Mouse (Mus musculus): ENCODE measurements around the gene Net1. TPM values are rescaled to one million over a fixed set of nuclear protein-coding genes. Genes with fewer than 3 reads are reported as not detected.
"Not testable (repeated sequence)": the region's sequence is repeated elsewhere in the genome, so short reads cannot be mapped to it uniquely, and the experiment has no call there.

The Net1 gene
- total and polyA plus RNA-seq, 2 experiments from 2014 or later: 12.4 to 20.4 TPM

- Histone ChIP-seq H3K4me1 (ENCODE audit: insufficient read depth) (no peaks in the 10 kb centered on the region), H3K4me3 (ENCODE audit: low read depth, low read length) (no peak overlapping the region), H3K9me3 (ENCODE audit: low read length) (no peaks in the 10 kb centered on the region), H3K27ac (ENCODE audit: low read depth, low read length) (no peak overlapping the region), H3K9ac (no peak overlapping the region), H3K4me2 (ENCODE audit: low read depth) (no peak overlapping the region), H3K27me3 (ENCODE audit: insufficient read depth, low read length) (no peaks in the 10 kb centered on the region), H3K36me3 (ENCODE audit: insufficient read depth) (no peaks in the 10 kb centered on the region)
- WGBS: 92% methylated on average over 1 of the region's 1 CpGs
- TF ChIP-seq CTCF (IDR thresholded peaks at IDR 0.05; ENCODE audit: low read depth): no peak
- ATAC-seq: no peak
- DNase-seq: no peak
Measured at GRCm38 (mm10) chr13:3856252-3856651, 61.8 kb downstream of the Net1 start.

DNA sequence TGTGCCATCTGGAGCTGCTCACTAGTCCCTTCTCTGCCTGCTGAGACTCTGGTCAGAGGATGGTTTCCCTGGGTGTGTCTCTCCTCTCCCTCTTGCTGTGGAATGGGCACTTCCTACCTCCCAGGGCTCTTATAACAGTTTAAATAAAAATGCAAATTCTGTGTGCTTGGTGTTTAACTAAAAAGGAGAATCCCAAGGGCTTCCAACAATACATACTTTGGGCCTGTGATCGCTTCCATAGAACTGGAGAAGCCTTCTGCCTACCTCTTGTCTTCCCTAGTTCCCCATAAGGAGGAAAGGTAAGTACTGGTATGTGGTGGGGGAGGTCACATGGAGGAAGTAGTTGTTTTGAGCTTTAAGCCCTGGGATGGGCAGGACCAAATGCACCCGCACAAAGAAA is 63.2 kb downstream of the Net1 start:
- no peaks in the 10 kb centered on the region for H3K27me3 ChIP-seq (ENCODE audit: insufficient read depth, low read length)

DNA sequence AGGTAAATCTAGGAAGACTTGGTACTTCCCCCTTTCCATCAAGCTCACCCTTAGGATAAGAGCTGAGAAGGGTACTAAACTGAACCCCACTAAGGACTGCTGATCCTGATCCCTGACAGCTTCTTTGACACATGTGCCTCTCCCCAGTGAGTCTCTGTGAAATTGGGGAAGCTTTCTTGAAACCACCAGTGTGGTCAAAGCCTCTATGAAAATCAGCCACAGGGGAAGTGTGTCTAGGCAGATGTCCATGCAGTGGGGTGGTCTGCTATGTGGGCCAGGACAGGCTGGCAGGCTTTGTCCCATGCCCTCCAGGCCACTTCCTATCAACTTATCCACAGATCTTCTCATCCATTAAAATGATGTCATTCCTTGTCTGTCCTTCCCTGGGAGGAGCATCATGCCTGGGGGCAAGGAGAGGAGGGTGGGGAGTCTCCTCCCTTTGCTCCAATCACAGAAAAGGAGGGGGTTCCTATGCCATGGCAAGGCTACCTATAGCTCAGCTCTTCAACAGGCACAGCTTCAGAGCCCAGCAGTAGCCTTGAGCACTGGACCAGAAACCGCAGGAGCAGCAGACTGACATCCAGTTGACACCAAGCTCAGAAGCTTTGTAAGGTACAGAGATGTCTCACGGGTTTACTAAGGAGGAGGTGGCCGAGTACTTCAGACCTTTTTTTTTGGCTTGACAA is 64.2 kb downstream of the Net1 start, which contains the start of gene Calm5:
Calm5 (plus strand) TSS at position 526 of the 686 bp plus-strand sequence.
- not testable (repeated sequence) for H3K9ac ChIP-seq; H3K4me1 ChIP-seq (ENCODE audit: insufficient read depth); H3K27me3 ChIP-seq (ENCODE audit: insufficient read depth, low read length); H3K27ac ChIP-seq (ENCODE audit: low read depth, low read length); H3K4me2 ChIP-seq (ENCODE audit: low read depth); H3K9me3 ChIP-seq (ENCODE audit: low read length); ATAC-seq; DNase-seq; H3K36me3 ChIP-seq (ENCODE audit: insufficient read depth); H3K4me3 ChIP-seq (ENCODE audit: low read depth, low read length)
- WGBS: 89% methylated on average over 3 of the region's 3 CpGs

More for the DNA sequence above, 63.2 kb downstream of the Net1 start:
- Histone ChIP-seq H3K9ac (no peak overlapping the region), H3K4me2 (ENCODE audit: low read depth) (no peak overlapping the region), H3K4me1 (ENCODE audit: insufficient read depth) (no peaks in the 10 kb centered on the region), H3K4me3 (ENCODE audit: low read depth, low read length) (no peak overlapping the region), H3K9me3 (ENCODE audit: low read length) (no peaks in the 10 kb centered on the region), H3K27ac (ENCODE audit: low read depth, low read length) (no peak overlapping the region), H3K36me3 (ENCODE audit: insufficient read depth) (no peaks in the 10 kb centered on the region)
- ATAC-seq: no peak
- TF ChIP-seq CTCF (IDR thresholded peaks at IDR 0.05; ENCODE audit: low read depth): no peak
- no peak for DNase-seq
- 84% methylated on average over 2 of the region's 2 CpGs for WGBS

DNA sequence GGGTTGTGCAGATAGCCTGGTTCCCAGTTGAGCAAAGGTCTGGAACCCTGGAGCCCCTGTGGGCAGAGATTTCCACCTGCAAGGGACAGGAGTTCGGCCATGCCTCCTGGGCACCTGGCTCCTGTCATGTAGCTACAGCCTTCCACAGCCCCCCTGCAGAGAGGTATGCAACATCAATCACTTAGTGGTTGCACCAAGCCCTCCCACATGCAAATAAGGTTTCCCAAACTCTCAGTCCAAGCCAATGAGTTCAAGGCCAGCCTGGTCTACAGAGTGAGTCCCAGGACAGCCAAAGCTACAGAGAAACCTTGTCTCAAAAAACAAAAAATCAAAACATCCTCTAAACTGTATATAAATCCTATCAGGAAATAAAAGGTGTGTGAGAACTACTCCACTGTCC is 67.7 kb downstream of the Net1 start:
- H3K27ac ChIP-seq (ENCODE audit: low read depth, low read length): no peak overlapping the region
- no peaks in the 10 kb centered on the region for H3K36me3 ChIP-seq (ENCODE audit: insufficient read depth)
- WGBS: 86% methylated on average over 1 of the region's 1 CpGs
- H3K4me3 ChIP-seq (ENCODE audit: low read depth, low read length): no peak overlapping the region
- no peak overlapping the region for H3K4me2 ChIP-seq (ENCODE audit: low read depth)
- DNase-seq: no peak
- H3K9ac ChIP-seq: no peak overlapping the region
- no peaks in the 10 kb centered on the region for H3K27me3 ChIP-seq (ENCODE audit: insufficient read depth, low read length)
- TF ChIP-seq CTCF (IDR thresholded peaks at IDR 0.05; ENCODE audit: low read depth): no peak
- no peak for ATAC-seq
- H3K4me1 ChIP-seq (ENCODE audit: insufficient read depth): no peaks in the 10 kb centered on the region
- no peaks in the 10 kb centered on the region for H3K9me3 ChIP-seq (ENCODE audit: low read length)

- H3K36me3 ChIP-seq (ENCODE audit: insufficient read depth); DNase-seq; H3K4me2 ChIP-seq (ENCODE audit: low read depth); H3K27me3 ChIP-seq (ENCODE audit: insufficient read depth, low read length); ATAC-seq; H3K27ac ChIP-seq (ENCODE audit: low read depth, low read length); H3K4me3 ChIP-seq (ENCODE audit: low read depth, low read length); H3K9ac ChIP-seq; H3K9me3 ChIP-seq (ENCODE audit: low read length); H3K4me1 ChIP-seq (ENCODE audit: insufficient read depth): not testable (repeated sequence)
Measured at GRCm38 (mm10) chr13:3840662-3841061, 77.4 kb downstream of the Net1 start.

DNA sequence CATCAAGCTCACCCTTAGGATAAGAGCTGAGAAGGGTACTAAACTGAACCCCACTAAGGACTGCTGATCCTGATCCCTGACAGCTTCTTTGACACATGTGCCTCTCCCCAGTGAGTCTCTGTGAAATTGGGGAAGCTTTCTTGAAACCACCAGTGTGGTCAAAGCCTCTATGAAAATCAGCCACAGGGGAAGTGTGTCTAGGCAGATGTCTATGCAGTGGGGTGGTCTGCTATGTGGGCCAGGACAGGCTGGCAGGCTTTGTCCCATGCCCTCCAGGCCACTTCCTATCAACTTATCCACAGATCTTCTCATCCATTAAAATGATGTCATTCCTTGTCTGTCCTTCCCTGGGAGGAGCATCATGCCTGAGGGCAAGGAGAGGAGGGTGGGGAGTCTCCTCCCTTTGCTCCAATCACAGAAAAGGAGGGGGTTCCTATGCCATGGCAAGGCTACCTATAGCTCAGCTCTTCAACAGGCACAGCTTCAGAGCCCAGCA is 80.7 kb downstream of the Net1 start, which contains the start of gene Calm4:
Calm4 (plus strand) TSS at position 446 of the 496 bp plus-strand sequence.
- not testable (repeated sequence) for H3K4me3 ChIP-seq (ENCODE audit: low read depth, low read length); H3K27me3 ChIP-seq (ENCODE audit: insufficient read depth, low read length); H3K27ac ChIP-seq (ENCODE audit: low read depth, low read length); DNase-seq; H3K9ac ChIP-seq; ATAC-seq; H3K36me3 ChIP-seq (ENCODE audit: insufficient read depth); H3K9me3 ChIP-seq (ENCODE audit: low read length); H3K4me1 ChIP-seq (ENCODE audit: insufficient read depth); H3K4me2 ChIP-seq (ENCODE audit: low read depth)

DNA sequence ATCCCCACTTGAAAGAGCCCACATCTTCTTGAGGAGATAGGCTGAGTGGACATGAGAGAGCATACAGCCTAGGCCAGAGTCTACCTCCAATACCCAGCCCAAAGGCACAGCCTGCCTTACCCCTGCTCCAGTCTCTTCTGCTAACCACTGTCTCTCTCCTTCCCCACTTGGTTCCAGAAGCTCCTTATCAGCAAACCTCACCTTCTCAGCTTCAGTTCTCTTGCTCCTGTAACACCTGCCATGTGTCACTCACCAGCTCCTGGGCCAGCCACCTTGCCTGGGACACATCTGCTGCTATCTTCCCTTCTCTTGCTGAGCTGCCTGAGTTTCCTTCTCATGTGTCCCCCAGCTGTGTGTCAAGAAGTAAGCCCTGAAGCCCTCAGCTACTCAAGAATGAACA is 84.4 kb downstream of the Net1 start:
- not testable (repeated sequence) for H3K27me3 ChIP-seq (ENCODE audit: insufficient read depth, low read length); H3K36me3 ChIP-seq (ENCODE audit: insufficient read depth); ATAC-seq

More for the DNA sequence above, 84.4 kb downstream of the Net1 start:
- not testable (repeated sequence) for H3K4me1 ChIP-seq (ENCODE audit: insufficient read depth); H3K9me3 ChIP-seq (ENCODE audit: low read length); DNase-seq; H3K27ac ChIP-seq (ENCODE audit: low read depth, low read length); H3K9ac ChIP-seq; H3K4me3 ChIP-seq (ENCODE audit: low read depth, low read length); H3K4me2 ChIP-seq (ENCODE audit: low read depth)
